Mouse (Mus musculus): ENCODE data around the gene Cstf2. TPM values are rescaled to one million over a fixed set of nuclear protein-coding genes. Genes with fewer than 3 reads are reported as not detected.

The Cstf2 gene
- polyA plus RNA-seq, 1 experiment = 11.8 TPM

GRCm38 (mm10) chrX:134133821-134134220 is 74.8 kb downstream of the Cstf2 start:
- H3K4me1 ChIP-seq (ENCODE audit: control insufficient read depth, insufficient read depth, insufficient read length) = no peaks in the 10 kb centered on the region
- H3K36me3 ChIP-seq (ENCODE audit: control insufficient read depth, insufficient read depth, low read length) = no peaks in the 10 kb centered on the region
- WGBS = 58% methylated on average over 3 of the region's 3 CpGs
- TF ChIP-seq POLR2A (IDR thresholded peaks at IDR 0.05; ENCODE audit: low read depth, low read length) (no peak), CTCF (IDR thresholded peaks at IDR 0.05; ENCODE audit: extremely low read depth, insufficient read depth, insufficient read length, insufficient replicate concordance) (no peak)
- DNase-seq (ENCODE audit: low read depth in 1 of 2, low spot score in 2 of 2) = no peak
- H3K27me3 ChIP-seq (ENCODE audit: control insufficient read depth, insufficient read depth, low read length) = no peaks in the 10 kb centered on the region
- H3K27ac ChIP-seq (ENCODE audit: insufficient read depth, low read length) = no peak overlapping the region
- H3K4me3 ChIP-seq (ENCODE audit: extremely low read depth, insufficient read depth, insufficient read length) = no peak overlapping the region

Other genes starting within 250 kb of the Cstf2 start
- not detected in 2 replicates for gene Tnmd, start 208.2 kb upstream of the Cstf2 start, polyA plus RNA-seq (2012; rRNA removed)
- 0.97 and 1.9 TPM in 2 replicates for gene Tspan6, start 160.8 kb upstream of the Cstf2 start, polyA plus RNA-seq (2012; rRNA removed)
- gene Srpx2, start 150.8 kb upstream of the Cstf2 start, polyA plus RNA-seq (2012; rRNA removed) = 1.1 and 1.3 TPM in 2 replicates
- 0.35 and 0.44 TPM in 2 replicates for gene Sytl4, start 77.4 kb upstream of the Cstf2 start, polyA plus RNA-seq (2012; rRNA removed)
- gene Xkrx, start 102.9 kb downstream of the Cstf2 start, polyA plus RNA-seq (2012; rRNA removed) = 6.0 and 8.9 TPM in 2 replicates
- gene Arl13a, start 128.3 kb downstream of the Cstf2 start, polyA plus RNA-seq (2012; rRNA removed) = not detected in 2 replicates
- 0.05 and 0.07 TPM in 2 replicates for gene Nox1, start 162.8 kb downstream of the Cstf2 start, polyA plus RNA-seq (2012; rRNA removed)
- gene Trmt2b, start 217.8 kb downstream of the Cstf2 start, polyA plus RNA-seq (2012; rRNA removed) = 4.5 and 5.9 TPM in 2 replicates
- gene Tmem35a, start 236.0 kb downstream of the Cstf2 start, polyA plus RNA-seq (2012; rRNA removed) = 3.4 and 5.7 TPM in 2 replicates
- 0.53 and 0.76 TPM in 2 replicates for gene Cenpi, start 248.9 kb downstream of the Cstf2 start, polyA plus RNA-seq (2012; rRNA removed)

Measured in spleen, adult 2 months (tissue).